Mouse (Mus musculus) heart, embryonic 16.5 days (tissue): Measurements from ENCODE around the gene Lemd1. TPM values are rescaled to one million over a fixed set of nuclear protein-coding genes. Genes with fewer than 3 reads are reported as not detected.

Source experiments
- ATAC-seq: fragments of 200-750 bp; cut with Nextera tagmentation; replicated peaks from 2 replicates; pipeline ENCODE4 v1.8.0; 2017; ENCODE audit warnings: moderate number of reproducible peaks; ENCODE audit not compliant: insufficient read depth, low FRiP score; ENCODE audit errors: extremely low read depth
- H3K27ac ChIP-seq: fragments of 300-500 bp; sonication (generic); 2 replicates; pipeline ENCODE4 v1.5.1; 2014; ENCODE audit warnings: mild to moderate bottlenecking, low read length, control low read depth, moderate library complexity
- H3K27me3 ChIP-seq: fragments of 300-500 bp; sonication (generic); 2 replicates; pipeline ENCODE4 v1.6.1; 2014; ENCODE audit warnings: low read length, mixed read lengths; ENCODE audit not compliant: control insufficient read depth, insufficient read depth
- H3K36me3 ChIP-seq: fragments of 300-500 bp; sonication (generic); 2 replicates; pipeline ENCODE4 v1.6.1; 2014; ENCODE audit not compliant: control insufficient read depth, insufficient read depth
- H3K4me1 ChIP-seq: fragments of 300-500 bp; sonication (generic); 2 replicates; pipeline ENCODE4 v1.6.1; 2014; ENCODE audit warnings: low read length, mixed read lengths; ENCODE audit not compliant: control insufficient read depth, insufficient read depth
- H3K4me2 ChIP-seq: fragments of 300-500 bp; sonication (generic); 2 replicates; pipeline ENCODE4 v1.6.1; 2014; ENCODE audit warnings: low read depth, mild to moderate bottlenecking, control low read depth, low read length
- H3K4me3 ChIP-seq: fragments of 300-500 bp; sonication (generic); 2 replicates; pipeline ENCODE4 v1.5.1; 2014; ENCODE audit warnings: mild to moderate bottlenecking, control low read depth, low read length
- H3K9ac ChIP-seq: fragments of 300-500 bp; sonication (generic); 2 replicates; pipeline ENCODE4 v1.6.1; 2014; ENCODE audit warnings: low read length, control low read depth
- H3K9me3 ChIP-seq: fragments of 300-500 bp; sonication (generic); replicated peaks from 2 replicates; pipeline ENCODE4 v1.6.1; 2016; ENCODE audit warnings: low read length; ENCODE audit not compliant: control insufficient read depth
- WGBS: fragments of 180-500 bp; shearing (Covaris S2); extraction: QIAGEN DNeasy Blood & Tissue Kit; methylation state at CpG from one replicate; pipeline ENCODE4 v1.1.7; 2014; 5-methylcytosine and 5-hydroxymethylcytosine counted together
- polyA plus RNA-seq: library from polyadenylated mRNA; unstranded; fragments of >200 nt; fragmentation: Nextera tagmentation; extraction: Ambion mirVana; gene quantifications from 2 replicates; pipeline ENCODE4 v1.2.1, GENCODE M21; 2015

Gene Lemd1
- polyA plus RNA-seq, 1 experiment from 2014 or later = not detected

DNA sequence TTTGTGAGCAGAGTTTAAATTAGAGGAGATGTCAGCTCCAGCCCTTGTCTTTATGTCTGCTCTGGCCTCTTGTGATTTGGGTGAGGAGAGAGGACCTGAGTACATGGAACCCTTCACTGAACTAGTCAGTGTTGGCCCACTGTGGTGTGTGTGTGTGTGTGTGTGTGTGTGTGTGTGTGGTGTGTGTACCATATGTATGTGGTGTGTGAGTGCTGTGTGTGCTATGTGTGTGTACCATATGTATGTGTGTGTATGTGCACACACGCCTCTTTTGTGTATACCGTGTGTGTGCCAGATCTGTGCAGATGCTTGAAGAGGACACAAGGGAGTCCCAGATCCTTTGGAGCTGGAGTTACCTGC, 90.9 kb downstream of the Lemd1 start:
- 92% methylated on average over 2 of the region's 2 CpGs for WGBS
- Histone ChIP-seq H3K4me2 (no peak overlapping the region), H3K27ac (no peak overlapping the region), H3K4me1 (peaks cover under 1% of the 10 kb centered on the region), H3K9me3 (no peaks in the 10 kb centered on the region), H3K9ac (no peak overlapping the region), H3K27me3 (no peaks in the 10 kb centered on the region), H3K36me3 (no peaks in the 10 kb centered on the region), H3K4me3 (no peak overlapping the region)
- no peak for ATAC-seq

DNA sequence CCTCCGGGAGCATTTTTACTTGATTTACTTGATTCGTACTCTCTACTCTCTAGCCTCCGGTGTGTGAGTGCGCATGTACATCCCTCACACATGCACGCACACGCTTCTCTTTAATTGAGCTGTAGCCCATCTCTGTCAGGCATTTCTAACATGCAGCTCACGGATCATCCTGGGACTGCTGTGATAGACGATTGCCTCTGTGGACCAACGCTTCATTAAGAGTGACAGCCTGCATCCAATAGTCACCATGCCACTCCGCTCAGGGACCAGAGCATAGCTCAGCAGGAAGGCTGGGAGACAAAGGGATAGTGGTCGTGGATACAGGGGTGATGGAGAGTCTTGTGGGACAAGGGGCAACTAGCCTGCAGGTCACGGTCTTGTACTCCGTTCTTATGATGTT, 91.8 kb downstream of the Lemd1 start:
- no peak for ATAC-seq
- H3K4me3 ChIP-seq = no peak overlapping the region
- H3K27me3 ChIP-seq = no peaks in the 10 kb centered on the region
- 78% methylated on average over 13 of the region's 13 CpGs for WGBS
- no peak overlapping the region for H3K9ac ChIP-seq
- no peaks in the 10 kb centered on the region for H3K9me3 ChIP-seq
- no peak overlapping the region for H3K4me2 ChIP-seq
- no peaks in the 10 kb centered on the region for H3K36me3 ChIP-seq
- peaks cover 9% of the 10 kb centered on the region for H3K4me1 ChIP-seq
- H3K27ac ChIP-seq = no peak overlapping the region

DNA sequence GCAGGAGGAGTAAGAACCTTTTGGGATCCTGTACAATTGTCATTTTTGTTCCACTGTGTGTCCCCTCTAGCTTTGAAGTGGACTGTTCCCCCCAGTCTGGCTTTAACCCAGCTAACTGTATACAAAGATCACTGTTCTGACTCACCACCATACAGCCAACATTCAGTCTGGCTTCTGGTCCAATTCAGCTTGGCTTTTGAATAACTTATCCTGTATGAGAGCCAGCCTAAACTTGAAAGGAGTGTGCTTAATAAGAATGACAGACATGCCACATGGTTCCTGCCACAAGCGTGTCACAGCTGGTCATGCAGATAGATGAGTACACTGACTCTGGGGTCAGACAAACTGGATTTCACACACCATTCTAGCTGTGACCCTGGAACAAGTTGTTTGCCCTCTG, 95.5 kb downstream of the Lemd1 start:
- H3K9me3 ChIP-seq = no peaks in the 10 kb centered on the region
- no peak overlapping the region for H3K27ac ChIP-seq
- H3K36me3 ChIP-seq = no peaks in the 10 kb centered on the region
- H3K4me3 ChIP-seq = no peak overlapping the region
- no peak overlapping the region for H3K4me2 ChIP-seq
- ATAC-seq = no peak
- H3K27me3 ChIP-seq = no peaks in the 10 kb centered on the region
- peaks cover 17% of the 10 kb centered on the region for H3K4me1 ChIP-seq
- 85% methylated on average over 1 of the region's 1 CpGs for WGBS
- no peak overlapping the region for H3K9ac ChIP-seq

DNA sequence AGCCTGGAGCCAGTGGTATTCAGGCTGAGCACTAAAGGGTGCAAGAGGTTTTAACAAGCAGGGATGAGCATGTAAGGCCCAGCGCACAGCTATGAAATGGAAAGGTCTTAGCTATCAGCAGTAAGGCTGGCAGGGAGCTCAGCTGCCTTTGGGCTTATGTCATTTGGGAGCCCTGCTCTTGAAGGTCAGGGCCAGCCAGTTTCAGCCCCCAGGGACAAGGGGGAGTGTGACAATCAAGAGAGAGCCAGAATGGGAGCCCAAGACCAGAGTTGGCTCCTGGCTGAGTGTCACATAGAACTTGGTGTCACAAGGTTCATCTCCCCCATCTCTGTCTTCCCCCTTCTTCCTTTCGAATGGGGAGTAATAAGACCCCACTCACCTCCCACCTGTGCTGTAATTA, 96.2 kb downstream of the Lemd1 start:
- no peaks in the 10 kb centered on the region for H3K9me3 ChIP-seq
- WGBS = 54% methylated on average over 2 of the region's 2 CpGs
- no peak overlapping the region for H3K9ac ChIP-seq
- peak overlapping the region; percentile 56; the same call in 1 of the 2 replicates for H3K27ac ChIP-seq
- no peaks in the 10 kb centered on the region for H3K27me3 ChIP-seq
- peaks cover 17% of the 10 kb centered on the region for H3K4me1 ChIP-seq
- no peak overlapping the region for H3K4me3 ChIP-seq
- ATAC-seq = no peak
- H3K36me3 ChIP-seq = no peaks in the 10 kb centered on the region
- H3K4me2 ChIP-seq = no peak overlapping the region

DNA sequence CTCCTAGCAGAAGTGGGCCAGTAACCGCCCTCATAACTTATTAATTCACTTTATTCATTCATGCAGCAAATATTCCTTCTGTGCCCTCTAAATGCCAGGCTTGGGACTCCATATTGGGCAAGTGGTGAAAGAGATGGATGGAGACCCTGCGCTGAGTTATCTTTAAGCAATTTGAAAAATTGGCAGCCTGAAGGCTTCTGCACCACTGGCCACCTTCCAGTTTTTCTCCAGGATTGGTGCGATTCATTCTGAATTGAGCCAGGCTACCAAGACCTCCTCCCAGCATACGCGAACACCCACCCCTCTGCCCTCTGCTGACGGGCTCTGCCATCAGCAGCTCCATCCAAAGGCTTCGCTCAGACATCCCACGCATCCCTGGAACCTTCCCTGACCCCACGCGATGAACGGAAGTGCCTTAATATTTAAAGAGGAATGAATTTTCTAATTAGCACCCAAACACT, 96.8 kb downstream of the Lemd1 start:
- Histone ChIP-seq H3K27ac (peak overlapping the region; percentile 56; the same call in 1 of the 2 replicates), H3K4me2 (no peak overlapping the region), H3K36me3 (no peaks in the 10 kb centered on the region), H3K9ac (no peak overlapping the region), H3K9me3 (no peaks in the 10 kb centered on the region), H3K4me3 (no peak overlapping the region), H3K4me1 (peaks cover 17% of the 10 kb centered on the region), H3K27me3 (no peaks in the 10 kb centered on the region)
- ATAC-seq = no peak
- 33% methylated on average over 11 of the region's 11 CpGs for WGBS

DNA sequence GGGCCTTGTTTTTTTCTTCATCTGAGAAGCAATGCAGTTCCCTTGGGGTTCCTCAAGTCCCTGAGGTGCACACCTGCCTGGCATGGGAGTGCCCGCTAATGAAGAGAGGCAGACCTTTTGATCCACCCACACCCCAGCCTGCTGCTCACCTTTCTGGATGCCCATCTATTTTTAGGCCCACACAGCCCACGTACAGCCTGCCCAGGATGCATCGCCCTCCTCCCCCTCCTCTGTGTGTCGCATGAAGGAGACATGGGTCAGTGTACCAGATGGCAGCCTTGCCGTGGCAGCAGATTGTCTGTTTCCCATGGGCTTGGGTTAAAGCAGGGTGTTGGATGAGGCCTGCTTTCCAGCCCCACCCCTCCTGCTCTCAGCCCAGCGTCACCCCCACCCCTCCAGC, 98.7 kb downstream of the Lemd1 start:
- WGBS = 53% methylated on average over 6 of the region's 6 CpGs
- no peak for ATAC-seq
- Histone ChIP-seq H3K9me3 (no peaks in the 10 kb centered on the region), H3K27me3 (no peaks in the 10 kb centered on the region), H3K4me3 (no peak overlapping the region), H3K4me1 (peaks cover 17% of the 10 kb centered on the region), H3K4me2 (no peak overlapping the region), H3K36me3 (no peaks in the 10 kb centered on the region), H3K27ac (no peak overlapping the region), H3K9ac (no peak overlapping the region)

DNA sequence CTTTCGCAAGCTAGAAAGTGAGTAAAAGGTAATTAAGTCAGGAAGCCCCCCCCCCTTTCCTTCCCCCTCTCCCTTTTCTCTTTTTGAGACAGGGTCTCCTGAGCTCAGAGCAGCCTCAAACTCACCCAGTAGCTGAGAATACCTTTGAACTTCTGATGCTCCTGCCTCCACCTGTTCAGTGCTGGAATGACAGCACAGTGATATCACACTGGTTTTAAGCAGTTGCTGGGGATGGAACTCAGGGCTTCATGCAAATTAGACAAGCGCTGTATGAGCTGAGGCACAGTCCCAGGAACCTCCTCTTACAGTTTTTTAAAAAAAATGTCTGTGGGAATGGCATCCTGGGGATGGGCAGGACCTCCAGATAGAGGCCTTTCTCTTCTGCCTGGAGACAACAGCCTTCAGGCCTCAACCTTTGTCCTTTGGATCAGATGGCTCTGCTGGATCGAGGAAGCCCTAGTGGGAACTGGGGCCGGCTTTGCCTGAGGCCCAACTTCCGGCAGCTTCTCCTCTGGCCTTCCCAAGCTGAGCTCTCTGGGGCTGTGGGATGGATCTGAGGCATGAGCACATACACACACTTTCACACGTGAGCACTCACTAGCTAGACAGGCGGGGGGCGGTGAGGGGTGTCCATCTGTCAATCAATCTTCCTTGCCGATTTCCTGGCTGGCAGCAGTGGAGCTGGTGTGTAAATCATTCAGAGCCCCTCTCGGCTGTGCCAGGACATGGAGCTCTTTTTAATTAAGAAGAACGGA, 99.9 kb downstream of the Lemd1 start:
- Histone ChIP-seq H3K27me3 (no peaks in the 10 kb centered on the region), H3K4me2 (no peak overlapping the region), H3K4me3 (no peak overlapping the region), H3K36me3 (no peaks in the 10 kb centered on the region), H3K9ac (no peak overlapping the region), H3K9me3 (no peaks in the 10 kb centered on the region), H3K4me1 (peaks cover 17% of the 10 kb centered on the region), H3K27ac (no peak overlapping the region)
- no peak for ATAC-seq
- WGBS = 66% methylated on average over 11 of the region's 11 CpGs

DNA sequence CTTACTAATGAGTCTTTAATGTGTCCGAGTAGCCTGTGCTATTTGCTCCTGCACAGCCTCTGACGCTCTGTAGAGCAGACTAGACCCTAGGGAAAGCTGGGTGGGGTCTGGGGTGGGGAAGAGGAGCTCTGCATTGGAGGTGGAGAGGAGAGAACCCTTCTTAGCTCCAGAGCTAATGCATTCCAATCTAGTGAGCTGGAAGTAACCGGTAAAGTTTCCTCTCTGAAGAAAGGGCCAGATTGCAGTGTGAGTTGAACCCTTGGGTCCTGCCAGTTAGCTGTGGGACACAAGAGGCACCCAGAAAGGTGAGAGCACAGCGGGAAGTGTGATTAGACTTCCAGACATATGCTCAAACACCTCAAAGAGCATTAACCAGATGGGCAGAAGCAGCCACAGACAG, 100.5 kb downstream of the Lemd1 start:
- Histone ChIP-seq H3K4me1 (peaks cover 17% of the 10 kb centered on the region), H3K27me3 (peaks cover 2% of the 10 kb centered on the region; the same call in 1 of the 2 replicates), H3K9me3 (no peaks in the 10 kb centered on the region), H3K36me3 (no peaks in the 10 kb centered on the region), H3K27ac (no peak overlapping the region), H3K4me3 (no peak overlapping the region), H3K4me2 (no peak overlapping the region), H3K9ac (no peak overlapping the region)
- 51% methylated on average over 4 of the region's 4 CpGs for WGBS
- ATAC-seq = no peak

DNA sequence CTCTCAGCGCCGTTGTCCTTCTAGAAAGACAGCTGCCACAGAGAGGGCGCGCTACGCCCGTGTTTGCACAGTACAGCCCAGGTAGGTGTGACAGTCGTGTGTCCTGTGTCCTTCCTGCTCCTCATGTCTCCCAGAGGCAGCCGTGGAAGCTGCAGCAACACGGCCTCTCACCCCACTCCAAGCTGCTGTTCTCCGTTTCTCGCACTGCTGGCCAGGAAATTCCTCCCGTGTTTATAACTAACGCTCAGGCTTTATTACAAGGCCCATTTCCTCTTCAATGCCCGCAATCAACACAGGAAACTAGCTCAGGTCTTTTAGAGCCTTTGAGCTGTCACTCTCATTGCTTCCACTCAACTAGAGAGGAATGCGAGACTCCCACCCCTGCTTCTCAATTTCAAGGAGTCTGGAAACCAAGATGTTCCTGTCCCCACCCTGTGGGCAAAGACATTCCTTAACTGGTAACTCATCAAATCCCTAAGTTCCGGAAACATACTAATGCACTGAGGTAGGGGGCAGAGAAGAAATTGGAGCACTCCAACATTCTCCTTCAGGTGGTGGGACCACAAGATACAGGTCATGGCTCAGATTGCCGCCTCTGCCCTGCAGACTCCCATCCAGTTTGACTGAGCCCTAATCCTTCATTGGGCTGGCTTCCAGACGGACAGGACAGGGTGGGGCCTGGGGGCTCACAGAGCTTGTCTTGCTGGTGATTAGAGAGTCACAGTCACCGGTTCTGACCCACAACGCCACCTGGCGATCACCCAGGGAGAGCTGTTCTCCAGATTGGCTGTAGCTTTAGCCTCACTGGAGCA, 101.3 kb downstream of the Lemd1 start:
- H3K27me3 ChIP-seq = peaks cover 4% of the 10 kb centered on the region; the same call in 1 of the 2 replicates
- WGBS = 48% methylated on average over 21 of the region's 21 CpGs
- no peak overlapping the region for H3K9ac ChIP-seq
- H3K36me3 ChIP-seq = no peaks in the 10 kb centered on the region
- no peak overlapping the region for H3K4me2 ChIP-seq
- H3K27ac ChIP-seq = peak overlapping the region; percentile 23; the same call in 1 of the 2 replicates
- H3K9me3 ChIP-seq = no peaks in the 10 kb centered on the region
- 0 out of 2 replicates have a peak, but pooled peaks have one; percentile 14 for ATAC-seq
- peaks cover 13% of the 10 kb centered on the region for H3K4me1 ChIP-seq
- no peak overlapping the region for H3K4me3 ChIP-seq
